Mouse (Mus musculus) hindbrain, embryonic 16.5 days (tissue): Measurements from ENCODE around the gene Rgr. TPM values are rescaled to one million over a fixed set of nuclear protein-coding genes. Genes with fewer than 3 reads are reported as not detected.
"Not testable (repeated sequence)": the region's sequence is repeated elsewhere in the genome, so short reads cannot be mapped to it uniquely, and the experiment has no call there.

Experiments used
- ATAC-seq: fragments of 200-750 bp; cut with Nextera tagmentation; 2 replicates; pipeline ENCODE4 v1.8.0; 2017; ENCODE audit warnings: moderate TSS enrichment, moderate library complexity
- H3K27ac ChIP-seq: fragments of 300-500 bp; sonication (generic); 2 replicates; pipeline ENCODE4 v1.5.1; 2014; ENCODE audit warnings: low read depth, mild to moderate bottlenecking, control low read depth, low read length, moderate library complexity
- H3K27me3 ChIP-seq: fragments of 300-500 bp; sonication (generic); replicated peaks from 2 replicates; pipeline ENCODE4 v1.6.1; 2014; ENCODE audit warnings: low read length; ENCODE audit not compliant: control insufficient read depth, insufficient read depth
- H3K36me3 ChIP-seq: fragments of 300-500 bp; sonication (generic); 2 replicates; pipeline ENCODE4 v1.6.1; 2014; ENCODE audit warnings: mild to moderate bottlenecking, low read length, moderate library complexity, mixed read lengths; ENCODE audit not compliant: control insufficient read depth, insufficient read depth
- H3K4me1 ChIP-seq: fragments of 300-500 bp; sonication (generic); 2 replicates; pipeline ENCODE4 v1.6.1; 2014; ENCODE audit warnings: low read depth, low read length; ENCODE audit not compliant: control insufficient read depth, insufficient read depth
- H3K4me2 ChIP-seq: fragments of 300-500 bp; sonication (generic); 2 replicates; pipeline ENCODE4 v1.6.1; 2014; ENCODE audit warnings: mild to moderate bottlenecking, low read length, control low read depth, moderate library complexity
- H3K4me3 ChIP-seq: fragments of 300-500 bp; sonication (generic); 2 replicates; pipeline ENCODE4 v1.5.1; 2014; ENCODE audit warnings: mild to moderate bottlenecking, low read length, control low read depth, moderate library complexity
- H3K9ac ChIP-seq: fragments of 300-500 bp; sonication (generic); 2 replicates; pipeline ENCODE4 v1.6.1; 2014; ENCODE audit warnings: low read depth, mild to moderate bottlenecking, control low read depth, low read length, moderate library complexity
- H3K9me3 ChIP-seq: fragments of 300-500 bp; sonication (generic); 2 replicates; pipeline ENCODE4 v1.6.1; 2014; ENCODE audit warnings: mild to moderate bottlenecking, low read length, moderate library complexity; ENCODE audit not compliant: control insufficient read depth
- WGBS: fragments of 180-500 bp; shearing (Covaris S2); extraction: QIAGEN DNeasy Blood & Tissue Kit; methylation state at CpG from one replicate; pipeline ENCODE4 v1.1.7; 2014; 5-methylcytosine and 5-hydroxymethylcytosine counted together
- polyA plus RNA-seq: library from polyadenylated mRNA; unstranded; fragments of >200 nt; fragmentation: Nextera tagmentation; extraction: Ambion mirVana; gene quantifications from 2 replicates; pipeline ENCODE4 v1.2.1, GENCODE M21; 2015

Gene Rgr
- polyA plus RNA-seq, 1 experiment from 2014 or later = not detected

DNA sequence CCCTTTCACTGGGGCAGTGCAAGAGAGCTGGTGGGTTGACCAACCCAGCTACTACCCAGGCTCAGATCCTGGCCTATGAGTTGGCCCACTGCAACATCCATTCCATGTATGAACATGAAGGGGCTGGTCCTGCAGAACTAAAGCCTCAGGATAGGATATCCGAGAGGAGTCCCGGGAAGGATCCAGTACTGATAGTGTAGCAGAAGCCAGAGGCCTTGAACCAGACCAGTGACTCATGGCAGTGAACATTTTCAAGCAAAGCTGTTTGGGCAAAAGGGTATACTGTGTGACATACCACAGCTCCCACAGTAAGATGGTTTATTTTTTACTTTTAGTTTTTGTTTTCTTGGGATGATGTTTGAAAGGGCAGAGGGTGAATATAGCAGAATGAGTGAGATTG is 39.1 kb downstream of the Rgr start:
- Histone ChIP-seq H3K36me3 (no peaks in the 10 kb centered on the region), H3K27me3 (no peaks in the 10 kb centered on the region), H3K9me3 (no peaks in the 10 kb centered on the region), H3K4me1 (peaks cover 9% of the 10 kb centered on the region; the same call in 1 of the 2 replicates), H3K4me2 (no peak overlapping the region), H3K27ac (no peak overlapping the region), H3K9ac (no peak overlapping the region), H3K4me3 (no peak overlapping the region)
- no peak for ATAC-seq
- 95% methylated on average over 2 of the region's 2 CpGs for WGBS

DNA sequence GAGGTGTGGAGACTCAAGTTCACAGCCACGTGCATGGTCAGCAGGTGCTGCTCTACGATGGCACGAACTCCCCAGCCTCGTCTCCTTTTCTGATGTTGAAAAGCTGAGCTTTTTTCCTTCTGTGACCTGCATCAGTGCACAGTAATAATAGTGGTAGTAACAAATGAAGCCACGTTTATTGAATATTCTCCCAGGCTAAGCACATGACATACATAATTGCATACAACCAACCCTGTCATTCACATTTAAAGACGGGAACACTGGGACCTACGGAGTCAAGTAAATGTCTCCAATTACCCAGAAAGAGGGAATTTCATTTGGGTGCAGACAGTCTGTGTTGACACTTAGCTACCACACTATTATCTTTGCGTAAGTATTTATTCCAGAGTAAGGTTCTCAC is 42.3 kb downstream of the Rgr start:
- ATAC-seq = no peak
- Histone ChIP-seq H3K36me3 (no peaks in the 10 kb centered on the region), H3K9me3 (no peaks in the 10 kb centered on the region), H3K4me1 (0 out of 2 replicates have a peak, but pooled peaks cover 6% of the 10 kb centered on the region), H3K4me2 (no peak overlapping the region), H3K4me3 (no peak overlapping the region), H3K27ac (no peak overlapping the region), H3K27me3 (no peaks in the 10 kb centered on the region), H3K9ac (no peak overlapping the region)
- 63% methylated on average over 8 of the region's 8 CpGs for WGBS

DNA sequence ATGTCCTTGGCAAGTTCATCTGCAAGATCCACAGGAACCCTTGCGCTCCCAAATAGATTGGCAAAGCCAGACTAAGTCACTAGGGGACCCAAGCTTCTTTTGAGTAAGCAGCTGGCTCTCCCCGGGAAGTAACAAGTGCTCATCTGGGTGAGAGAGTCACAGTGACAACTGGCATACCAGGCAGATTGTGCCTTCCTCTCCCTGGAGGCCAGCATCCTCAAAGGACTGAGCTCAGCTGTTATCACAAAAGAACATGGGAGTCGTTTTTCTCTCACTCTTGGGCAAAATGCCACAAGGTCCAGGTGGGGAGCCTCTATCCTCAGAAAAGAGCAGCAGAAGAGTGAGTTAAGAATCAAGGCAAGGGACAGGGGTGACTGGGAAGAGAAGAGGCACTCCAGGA is 42.9 kb downstream of the Rgr start:
- Histone ChIP-seq H3K36me3 (no peaks in the 10 kb centered on the region), H3K27ac (no peak overlapping the region), H3K9me3 (no peaks in the 10 kb centered on the region), H3K4me2 (no peak overlapping the region), H3K4me3 (no peak overlapping the region), H3K9ac (no peak overlapping the region), H3K4me1 (0 out of 2 replicates have a peak, but pooled peaks cover 6% of the 10 kb centered on the region), H3K27me3 (no peaks in the 10 kb centered on the region)
- peak; percentile 73 for ATAC-seq
- WGBS = 24% methylated on average over 3 of the region's 3 CpGs

DNA sequence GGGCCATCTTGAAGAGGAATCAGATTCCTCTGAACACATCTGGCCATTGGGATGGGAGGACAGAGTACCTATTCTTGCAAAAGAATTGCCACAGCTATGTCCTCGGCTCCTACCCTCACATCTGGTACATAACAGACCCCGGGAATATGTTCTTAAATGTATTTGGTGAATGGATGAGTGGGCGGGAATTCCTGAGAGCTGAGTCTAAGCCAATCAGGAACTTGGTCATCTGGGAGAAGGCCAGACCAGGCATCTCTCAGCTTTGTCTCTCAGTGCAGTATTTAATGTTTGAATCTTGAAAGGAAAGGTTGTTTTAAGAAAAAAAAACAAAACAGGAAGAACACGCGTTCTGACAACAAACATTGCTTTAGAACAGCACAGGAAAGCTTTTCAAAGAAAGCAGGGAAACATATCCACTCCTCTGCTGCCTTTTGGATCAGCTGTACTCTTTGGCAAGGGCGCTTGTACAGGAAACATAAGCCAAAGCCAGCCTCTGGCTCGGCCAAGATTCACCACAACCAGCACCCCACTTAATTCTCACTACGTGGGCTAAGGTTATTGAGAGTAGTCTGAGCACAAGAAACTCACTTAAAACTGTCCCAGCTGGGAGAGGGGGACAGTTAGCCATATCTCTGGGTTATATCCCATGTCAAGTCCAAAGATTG is 45.2 kb downstream of the Rgr start:
- Histone ChIP-seq H3K36me3 (no peaks in the 10 kb centered on the region), H3K9ac (no peak overlapping the region), H3K4me1 (0 out of 2 replicates have a peak, but pooled peaks cover 6% of the 10 kb centered on the region), H3K4me2 (no peak overlapping the region), H3K9me3 (no peaks in the 10 kb centered on the region), H3K4me3 (no peak overlapping the region), H3K27me3 (no peaks in the 10 kb centered on the region), H3K27ac (no peak overlapping the region)
- no peak for ATAC-seq
- WGBS = 66% methylated on average over 8 of the region's 8 CpGs

DNA sequence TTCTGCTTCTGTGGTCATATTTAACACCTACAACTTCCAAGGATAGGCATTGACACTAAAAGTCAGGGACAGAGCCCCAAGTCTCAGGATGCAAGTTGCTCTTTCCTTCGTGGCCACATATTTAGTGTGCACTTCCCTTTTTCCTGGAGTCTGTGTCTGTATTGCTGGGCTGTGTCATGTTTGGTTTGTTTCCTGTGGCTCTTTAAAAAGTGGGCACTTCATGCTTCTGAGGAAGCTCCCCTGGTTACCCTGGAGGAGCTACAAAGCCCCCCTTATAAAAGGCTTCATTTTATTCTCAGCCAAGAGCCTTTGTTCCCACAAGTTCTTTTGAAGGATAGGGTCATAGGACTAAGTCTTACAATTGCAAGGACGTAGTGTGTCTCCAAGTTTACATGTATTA is 45.9 kb downstream of the Rgr start:
- peak; percentile 58; the same call in 1 of the 2 replicates for ATAC-seq
- H3K27ac ChIP-seq = no peak overlapping the region
- H3K4me3 ChIP-seq = no peak overlapping the region
- H3K4me1 ChIP-seq = 0 out of 2 replicates have a peak, but pooled peaks cover 6% of the 10 kb centered on the region
- no peak overlapping the region for H3K4me2 ChIP-seq
- no peak overlapping the region for H3K9ac ChIP-seq
- no peaks in the 10 kb centered on the region for H3K27me3 ChIP-seq
- no peaks in the 10 kb centered on the region for H3K36me3 ChIP-seq
- H3K9me3 ChIP-seq = no peaks in the 10 kb centered on the region
- WGBS = 51% methylated on average over 2 of the region's 2 CpGs

DNA sequence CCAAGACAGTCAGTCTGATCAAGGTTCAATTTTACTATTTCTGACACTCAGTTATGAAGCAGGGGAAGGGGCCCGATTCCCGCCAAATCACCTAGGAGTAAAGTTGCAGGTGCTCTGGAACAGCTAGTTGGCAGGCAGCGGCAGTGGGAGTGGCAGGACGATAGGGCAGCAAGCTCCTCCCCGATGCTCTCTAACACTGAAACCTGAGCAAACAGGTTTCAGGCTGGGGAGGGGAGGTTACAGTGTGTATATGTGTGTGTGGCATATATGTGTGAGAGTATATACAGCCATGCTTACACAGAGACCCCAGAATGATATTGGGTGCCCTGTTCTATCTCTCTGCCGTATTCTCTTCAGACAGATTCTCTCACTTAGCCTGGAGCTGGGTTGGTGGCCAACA is 48.0 kb downstream of the Rgr start:
- not testable (repeated sequence) for ATAC-seq, H3K9ac ChIP-seq, H3K9me3 ChIP-seq, H3K27me3 ChIP-seq, H3K27ac ChIP-seq, H3K4me3 ChIP-seq, H3K36me3 ChIP-seq, H3K4me1 ChIP-seq, H3K4me2 ChIP-seq
- WGBS = 78% methylated on average over 6 of the region's 6 CpGs

DNA sequence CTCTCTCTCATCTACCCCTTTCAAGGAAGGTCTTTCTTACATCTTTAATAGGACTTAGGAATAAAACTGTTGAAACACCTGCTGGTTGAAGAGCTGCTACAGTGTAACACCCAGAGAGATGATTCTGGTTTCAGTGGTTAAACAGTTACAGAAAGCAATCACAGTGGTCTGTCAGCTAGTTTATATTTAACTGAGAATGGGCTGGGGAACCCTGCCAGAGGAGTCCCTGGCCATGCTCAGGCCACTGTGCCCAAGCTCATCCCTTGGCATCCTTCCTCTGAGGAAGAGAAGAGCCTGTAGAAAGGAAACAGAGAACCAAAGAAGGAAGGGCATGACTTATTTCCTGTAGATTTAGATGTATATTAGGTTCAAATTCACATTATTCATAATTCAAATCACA is 59.0 kb downstream of the Rgr start:
- Histone ChIP-seq H3K9me3 (no peaks in the 10 kb centered on the region), H3K4me3 (no peak overlapping the region), H3K27me3 (no peaks in the 10 kb centered on the region), H3K9ac (no peak overlapping the region), H3K4me1 (no peaks in the 10 kb centered on the region), H3K4me2 (no peak overlapping the region), H3K27ac (no peak overlapping the region), H3K36me3 (no peaks in the 10 kb centered on the region)
- no peak for ATAC-seq

DNA sequence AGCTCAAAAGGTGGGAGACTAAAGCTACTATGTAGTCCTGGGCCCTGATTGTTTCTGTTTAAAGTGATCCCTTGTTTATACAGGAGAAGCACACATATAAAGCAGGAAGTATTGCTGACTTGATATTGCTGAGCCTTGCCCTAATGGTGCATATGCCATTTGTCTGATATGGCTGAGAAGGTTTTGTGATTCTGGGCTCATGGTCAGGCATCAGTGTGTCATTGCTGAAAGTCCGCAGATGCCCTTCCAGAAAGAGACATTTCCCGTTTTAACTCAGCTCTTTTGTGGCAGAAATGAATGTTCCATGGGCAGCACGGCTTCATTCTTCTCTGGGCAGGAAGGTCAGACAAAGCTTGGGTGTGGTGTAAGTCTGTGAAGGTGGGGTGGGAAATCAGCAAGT is 63.1 kb downstream of the Rgr start:
- no peak overlapping the region for H3K4me3 ChIP-seq
- H3K27ac ChIP-seq = no peak overlapping the region
- H3K4me1 ChIP-seq = no peaks in the 10 kb centered on the region
- no peaks in the 10 kb centered on the region for H3K9me3 ChIP-seq
- H3K4me2 ChIP-seq = no peak overlapping the region
- no peak for ATAC-seq
- 85% methylated on average over 3 of the region's 3 CpGs for WGBS
- no peaks in the 10 kb centered on the region for H3K27me3 ChIP-seq
- H3K36me3 ChIP-seq = no peaks in the 10 kb centered on the region
- H3K9ac ChIP-seq = no peak overlapping the region
